Mouse (Mus musculus): ENCODE measurements around the gene Camsap2. TPM values are rescaled to one million over a fixed set of nuclear protein-coding genes. Genes with fewer than 3 reads are reported as not detected.

Camsap2 gene
- total RNA-seq, 4 experiments from 2014 or later: 17.7 to 24.0 (median 19.5) TPM

- DNase-seq (ENCODE audit: low spot score): no peak
Observed at GRCm38 (mm10) chr1:136223758-136224342, 122.1 kb downstream of the Camsap2 start.

DNA sequence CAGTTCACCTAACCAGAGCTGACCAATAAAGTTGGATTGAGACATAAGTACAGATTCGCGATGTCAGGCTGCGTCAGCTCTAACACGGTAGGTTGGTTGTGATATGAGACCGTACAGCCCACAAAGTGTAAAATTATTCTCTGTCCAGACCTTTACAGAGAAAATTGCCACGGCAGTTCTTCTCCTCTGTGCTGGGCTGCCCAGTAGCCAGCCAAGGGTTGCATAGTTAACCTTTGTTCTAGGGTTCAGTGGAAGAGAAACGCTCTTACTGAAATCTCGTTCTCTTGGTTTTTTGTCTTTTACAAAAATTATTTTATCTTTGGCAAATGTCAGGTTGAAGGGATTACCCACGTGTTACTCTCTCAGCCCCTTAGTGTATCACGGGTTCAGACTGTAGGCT lies 123.5 kb downstream of the Camsap2 start:
- no peak for DNase-seq (ENCODE audit: low spot score)

GRCm38 (mm10) chr1:136220037-136220871 lies 125.7 kb downstream of the Camsap2 start:
- no peak for DNase-seq (ENCODE audit: low spot score)

Other genes with a start within 250 kb of the Camsap2 start
- 1 to 10 TPM in 1 of 4 experiments, under 1 TPM in 3; 0.57 to 1.3 (median 0.67) TPM for gene Kif21b, start 214.7 kb downstream of the Camsap2 start, total RNA-seq (2022)
- not detected for gene Mroh3, start 133.3 kb downstream of the Camsap2 start, total RNA-seq (2022)
- not detected for gene Inava, start 111.8 kb downstream of the Camsap2 start, total RNA-seq (2022)
- not detected for gene Gpr25, start 85.2 kb downstream of the Camsap2 start, total RNA-seq (2022)
- gene Ddx59, start 69.2 kb upstream of the Camsap2 start, total RNA-seq (2022): 10 to 100 TPM; 12.5 to 13.7 (median 13.0) TPM
- under 1 TPM in 3 of 4 experiments, not detected in 1; 0.06 to 0.37 (median 0.11) TPM for gene Kif14, start 120.2 kb upstream of the Camsap2 start, total RNA-seq (2022)

Measured in heart, adult 8-10 months (tissue).